Mouse (Mus musculus) limb, embryonic 11.5 days (tissue): ENCODE measurements around the gene Btk. TPM values are rescaled to one million over a fixed set of nuclear protein-coding genes. Genes with fewer than 3 reads are reported as not detected.

Experiments
- ATAC-seq: fragments of 200-750 bp; cut with Nextera tagmentation; 2 replicates; pipeline ENCODE4 v1.8.0; 2017; ENCODE audit warnings: low read depth; ENCODE audit not compliant: insufficient number of reproducible peaks, low FRiP score, low TSS enrichment
- DNase-seq: peaks from one replicate; pipeline ENCODE4 v3.0.0-alpha.2; 2015; ENCODE audit warnings: low spot score
- H3K27ac ChIP-seq: fragments of 300-500 bp; sonication (generic); replicated peaks from 2 replicates; pipeline ENCODE4 v1.5.1; 2014; ENCODE audit warnings: low read depth, mild to moderate bottlenecking, low read length
- H3K27me3 ChIP-seq: fragments of 300-500 bp; sonication (generic); 2 replicates; pipeline ENCODE4 v1.6.1; 2014; ENCODE audit warnings: mild to moderate bottlenecking, low read length, mixed read lengths; ENCODE audit not compliant: control insufficient read depth, insufficient read depth
- H3K36me3 ChIP-seq: fragments of 300-500 bp; sonication (generic); 2 replicates; pipeline ENCODE4 v1.6.1; 2014; ENCODE audit warnings: mild to moderate bottlenecking, low read length, moderate library complexity, mixed read lengths; ENCODE audit not compliant: control insufficient read depth, insufficient read depth
- H3K4me1 ChIP-seq: fragments of 300-500 bp; sonication (generic); 2 replicates; pipeline ENCODE4 v1.6.1; 2014; ENCODE audit warnings: low read length, mixed read lengths; ENCODE audit not compliant: control insufficient read depth, insufficient read depth
- H3K4me2 ChIP-seq: fragments of 300-500 bp; sonication (generic); 2 replicates; pipeline ENCODE4 v1.6.1; 2014; ENCODE audit warnings: low read depth, mild to moderate bottlenecking, moderate library complexity; ENCODE audit not compliant: severe bottlenecking
- H3K4me3 ChIP-seq: fragments of 300-500 bp; sonication (generic); 2 replicates; pipeline ENCODE4 v1.5.1; 2014; ENCODE audit warnings: low read depth, low read length
- H3K9ac ChIP-seq: fragments of 300-500 bp; sonication (generic); 2 replicates; pipeline ENCODE4 v1.6.1; 2014; ENCODE audit warnings: mild to moderate bottlenecking, low read length
- H3K9me3 ChIP-seq: fragments of 300-500 bp; sonication (generic); 2 replicates; pipeline ENCODE4 v1.6.1; 2016; ENCODE audit warnings: low read length; ENCODE audit not compliant: control insufficient read depth
- WGBS: fragments of 180-500 bp; shearing (Covaris S2); extraction: QIAGEN DNeasy Blood & Tissue Kit; methylation state at CpG from one replicate; pipeline ENCODE4 v1.1.7; 2014; 5-methylcytosine and 5-hydroxymethylcytosine counted together
- polyA plus RNA-seq: library from polyadenylated mRNA; unstranded; fragments of >200 nt; fragmentation: Nextera tagmentation; extraction: Ambion mirVana; gene quantifications from 2 replicates; pipeline ENCODE4 v1.2.1, GENCODE M21; 2014

Gene Btk
- polyA plus RNA-seq, 1 experiment from 2014 or later: 0.93 TPM

GRCm38 (mm10) chrX:134612285-134612959, 29.1 kb upstream of the Btk start:
- Histone ChIP-seq H3K9ac (peak overlapping the region; percentile 27; the same call in 1 of the 2 replicates), H3K4me3 (peak overlapping the region; percentile 14), H3K27ac (peak overlapping the region; percentile 80), H3K9me3 (no peaks in the 10 kb centered on the region), H3K4me2 (peak overlapping the region; percentile 35), H3K36me3 (no peaks in the 10 kb centered on the region), H3K27me3 (no peaks in the 10 kb centered on the region), H3K4me1 (no peaks in the 10 kb centered on the region)
- DNase-seq (peak; percentile 81), ATAC-seq (peak; percentile 95)
- WGBS: 18% methylated on average over 15 of the region's 15 CpGs

GRCm38 (mm10) chrX:134610984-134611383, 27.6 kb upstream of the Btk start:
- no peaks in the 10 kb centered on the region for H3K4me1 ChIP-seq
- no peak overlapping the region for H3K27ac ChIP-seq
- ATAC-seq (no peak), DNase-seq (no peak)
- 88% methylated on average over 4 of the region's 4 CpGs for WGBS
- H3K9me3 ChIP-seq: no peaks in the 10 kb centered on the region
- H3K36me3 ChIP-seq: no peaks in the 10 kb centered on the region
- H3K27me3 ChIP-seq: no peaks in the 10 kb centered on the region
- H3K4me2 ChIP-seq: no peak overlapping the region
- H3K4me3 ChIP-seq: no peak overlapping the region
- H3K9ac ChIP-seq: no peak overlapping the region

- Histone ChIP-seq H3K27me3 (no peaks in the 10 kb centered on the region), H3K4me1 (no peaks in the 10 kb centered on the region), H3K4me3 (no peak overlapping the region), H3K4me2 (no peak overlapping the region), H3K36me3 (no peaks in the 10 kb centered on the region), H3K9ac (no peak overlapping the region), H3K9me3 (no peaks in the 10 kb centered on the region), H3K27ac (no peak overlapping the region)
- no peak for DNase-seq
- ATAC-seq: no peak
- WGBS: 52% methylated on average over 4 of the region's 4 CpGs
Observed at GRCm38 (mm10) chrX:134609472-134609871, 26.1 kb upstream of the Btk start.

- Histone ChIP-seq H3K9me3 (no peaks in the 10 kb centered on the region), H3K4me1 (no peaks in the 10 kb centered on the region), H3K4me3 (peak overlapping the region; percentile 49), H3K4me2 (peak overlapping the region; percentile 34), H3K27ac (peak overlapping the region; percentile 79), H3K27me3 (0 out of 2 replicates have a peak, but pooled peaks cover 4% of the 10 kb centered on the region), H3K36me3 (no peaks in the 10 kb centered on the region), H3K9ac (peak overlapping the region; percentile 56)
- ATAC-seq: peak; percentile 85
- WGBS: 21% methylated on average over 41 of the region's 43 CpGs
- no peak for DNase-seq
Observed at GRCm38 (mm10) chrX:134601380-134602120, 18.2 kb upstream of the Btk start.

- Histone ChIP-seq H3K27me3 (0 out of 2 replicates have a peak, but pooled peaks cover 4% of the 10 kb centered on the region), H3K4me3 (peak within 1 kb of the TSS; percentile 49), H3K36me3 (no peaks in the 10 kb centered on the region), H3K27ac (peak within 1 kb of the TSS; percentile 79), H3K9ac (peak within 1 kb of the TSS; percentile 56), H3K9me3 (no peaks in the 10 kb centered on the region), H3K4me1 (no peaks in the 10 kb centered on the region), H3K4me2 (peak within 1 kb of the TSS; percentile 42)
- ATAC-seq (peak; percentile 98), DNase-seq (peak; percentile 89)
- 18% methylated on average over 33 of the region's 33 CpGs for WGBS
Observed at GRCm38 (mm10) chrX:134600659-134601379, 17.4 kb upstream of the Btk start, which contains the start of the genes Gla and Hnrnph2. Gene Gla, minus strand, starts transcription at chrX:134601125. Gene Hnrnph2, plus strand, starts transcription at chrX:134601179.

GRCm38 (mm10) chrX:134599922-134600565, 16.7 kb upstream of the Btk start:
- H3K4me1 ChIP-seq: no peaks in the 10 kb centered on the region
- no peak for DNase-seq
- ATAC-seq: no peak
- H3K27me3 ChIP-seq: 0 out of 2 replicates have a peak, but pooled peaks cover 4% of the 10 kb centered on the region
- H3K9me3 ChIP-seq: no peaks in the 10 kb centered on the region
- H3K4me2 ChIP-seq: peak overlapping the region; percentile 42
- peak overlapping the region; percentile 48 for H3K4me3 ChIP-seq
- no peak overlapping the region for H3K27ac ChIP-seq
- no peaks in the 10 kb centered on the region for H3K36me3 ChIP-seq
- H3K9ac ChIP-seq: peak overlapping the region; percentile 41
- 28% methylated on average over 10 of the region's 10 CpGs for WGBS

GRCm38 (mm10) chrX:134589836-134590235, 6.5 kb upstream of the Btk start:
- Histone ChIP-seq H3K9me3 (no peaks in the 10 kb centered on the region), H3K9ac (no peak overlapping the region), H3K4me3 (no peak overlapping the region), H3K36me3 (no peaks in the 10 kb centered on the region; the same call in 1 of the 2 replicates), H3K27ac (no peak overlapping the region), H3K4me1 (no peaks in the 10 kb centered on the region), H3K4me2 (no peak overlapping the region), H3K27me3 (no peaks in the 10 kb centered on the region)
- DNase-seq: no peak
- ATAC-seq: no peak
- 64% methylated on average over 5 of the region's 5 CpGs for WGBS

GRCm38 (mm10) chrX:134588997-134589396, 5.6 kb upstream of the Btk start:
- DNase-seq (no peak), ATAC-seq (no peak)
- no peaks in the 10 kb centered on the region for H3K27me3 ChIP-seq
- no peak overlapping the region for H3K4me3 ChIP-seq
- H3K4me2 ChIP-seq: no peak overlapping the region
- no peaks in the 10 kb centered on the region for H3K4me1 ChIP-seq
- 83% methylated on average over 3 of the region's 3 CpGs for WGBS
- H3K27ac ChIP-seq: no peak overlapping the region
- no peak overlapping the region for H3K9ac ChIP-seq
- no peaks in the 10 kb centered on the region; the same call in 1 of the 2 replicates for H3K36me3 ChIP-seq
- no peaks in the 10 kb centered on the region for H3K9me3 ChIP-seq
